Mouse (Mus musculus) left cerebral cortex, postnatal 25 days (tissue): Measurements from ENCODE around the gene Rbbp8nl. TPM values are rescaled to one million over a fixed set of nuclear protein-coding genes. Genes with fewer than 3 reads are reported as not detected.
"Not testable (repeated sequence)": the region's sequence is repeated elsewhere in the genome, so short reads cannot be mapped to it uniquely, and the experiment has no call there.

Source experiments
- DNase-seq, 2 experiments: peaks; one replicate each; pipeline ENCODE4 v3.0.0; 2022; ENCODE audit warnings: low spot score in 2 of 2, mixed read lengths in 1 of 2
- intact Hi-C: fragments of 180-260 bp; cut with DNase I; formaldehyde crosslinking; loops from one replicate; pipeline ENCODE4 v1.15.1; 2025
- total RNA-seq, 2 experiments: library from RNA; stranded (reverse); gene quantifications; 2 replicates each; pipeline ENCODE4 v1.2.3; 2021

Gene Rbbp8nl
- total RNA-seq, 2 experiments from 2014 or later, result not detected

- DNase-seq, result no peak
- intact Hi-C loops, result no loop called here
These were observed 28.8 kb downstream of the Rbbp8nl start for GRCm38 (mm10) chr2:180260610-180261480.

GRCm38 (mm10) chr2:180259826-180260609, 29.7 kb downstream of the Rbbp8nl start:
- intact Hi-C loops, result loop anchor here (10.0 kb wide), 2 partner anchors 185 to 345 kb away; partner anchors contain the start of gene Mtg2
- not testable (repeated sequence) for DNase-seq

- not testable (repeated sequence) for DNase-seq
- intact Hi-C loops, result loop anchor here (10.0 kb wide), 2 partner anchors 184 to 344 kb away; partner anchors contain the start of gene Mtg2
These were observed 30.7 kb downstream of the Rbbp8nl start for GRCm38 (mm10) chr2:180258951-180259484.

DNA sequence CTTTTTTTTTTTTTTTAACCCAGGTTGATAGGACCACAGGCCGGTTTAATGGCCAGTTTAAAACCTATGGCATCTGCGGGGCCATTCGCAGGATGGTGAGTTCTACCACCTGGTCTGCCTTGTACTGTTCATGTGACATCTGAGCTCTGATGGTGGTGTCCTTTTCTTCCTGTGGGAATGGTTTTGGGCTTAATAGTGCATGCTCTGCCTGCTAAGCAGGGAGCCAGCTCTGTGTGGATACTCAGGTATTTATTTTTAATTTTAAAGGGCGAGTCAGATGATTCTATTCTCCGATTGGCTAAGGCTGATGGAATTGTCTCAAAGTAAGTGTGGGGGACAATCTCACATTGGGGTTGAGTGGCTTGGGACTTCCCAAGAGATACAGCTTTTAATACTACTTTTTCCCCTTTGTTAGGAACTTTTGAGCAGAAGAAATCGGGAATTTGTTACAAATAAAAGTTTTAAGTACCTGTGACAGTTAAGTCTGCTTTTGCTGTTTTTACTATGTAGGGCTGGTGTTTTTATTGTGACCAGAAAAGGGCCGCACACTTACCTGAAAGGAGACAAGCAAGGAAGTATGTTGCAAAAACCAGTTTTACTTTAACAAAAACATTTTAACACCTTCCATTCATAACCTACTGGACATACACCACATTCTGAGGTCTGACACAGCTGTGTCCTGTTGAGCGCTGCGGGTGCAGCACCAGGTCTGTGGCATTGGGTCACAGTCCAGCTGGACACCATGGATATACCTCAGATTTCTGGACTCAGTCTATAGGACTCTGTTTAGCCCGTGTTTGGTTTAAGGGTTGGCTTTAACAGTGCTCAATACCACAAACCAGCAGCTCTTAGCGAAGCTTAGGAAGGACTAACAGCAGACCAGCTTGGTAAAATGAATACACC, 31.5 kb downstream of the Rbbp8nl start:
- intact Hi-C loops, result loop anchor here (1.0 to 10.0 kb wide), 3 partner anchors 87 to 343 kb away; partner anchors contain the start of genes Adrm1 and Mtg2
- no peak for DNase-seq

GRCm38 (mm10) chr2:180257001-180257521, 32.6 kb downstream of the Rbbp8nl start, which contains the start of gene Rps21:
Gene Rps21 (plus strand): TSS chr2:180257377.
- peak; percentile 95 to 100 for DNase-seq
- intact Hi-C loops, result loop anchor here (1.0 to 10.0 kb wide), 3 partner anchors 86 to 342 kb away; partner anchors contain the start of genes Adrm1 and Mtg2

DNA sequence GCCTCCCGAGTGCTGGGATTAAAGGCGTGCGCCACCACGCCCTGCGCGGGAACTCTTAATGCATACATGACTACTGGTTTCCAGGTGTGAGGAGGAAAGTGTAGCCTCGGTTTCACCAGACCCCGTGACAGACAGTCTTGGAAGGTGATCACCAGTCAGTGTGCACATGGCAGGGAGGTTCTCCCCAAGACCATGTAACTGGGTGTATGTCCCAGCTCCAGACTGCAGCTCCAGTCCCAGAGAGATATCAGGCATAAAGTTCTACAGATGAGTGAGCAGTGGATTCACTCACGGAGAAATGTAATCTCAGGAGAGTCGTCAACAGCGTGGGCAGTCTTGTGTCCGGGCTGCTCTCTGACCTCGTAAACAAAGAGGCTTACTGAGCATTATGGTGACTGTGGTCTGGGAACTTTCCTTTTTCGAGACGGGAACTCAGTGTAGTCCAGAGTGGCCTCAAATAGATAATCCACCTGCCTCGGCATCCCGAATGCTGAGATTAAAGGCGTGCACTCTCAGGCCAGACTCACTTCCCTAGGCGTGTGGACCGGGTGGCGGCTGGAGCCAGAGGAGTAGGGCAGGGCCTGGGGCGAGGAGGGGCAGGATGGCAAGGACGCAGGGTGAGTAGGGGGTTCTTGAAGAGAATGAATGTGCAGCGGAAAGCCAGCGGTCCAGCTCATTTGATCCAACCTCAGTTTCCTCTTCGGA, 33.2 kb downstream of the Rbbp8nl start:
- peak in 1 of 2 experiments; percentile 40 for DNase-seq
- intact Hi-C loops, result loop anchor here (10.0 kb wide), 2 partner anchors 182 to 342 kb away; partner anchors contain the start of gene Mtg2

DNA sequence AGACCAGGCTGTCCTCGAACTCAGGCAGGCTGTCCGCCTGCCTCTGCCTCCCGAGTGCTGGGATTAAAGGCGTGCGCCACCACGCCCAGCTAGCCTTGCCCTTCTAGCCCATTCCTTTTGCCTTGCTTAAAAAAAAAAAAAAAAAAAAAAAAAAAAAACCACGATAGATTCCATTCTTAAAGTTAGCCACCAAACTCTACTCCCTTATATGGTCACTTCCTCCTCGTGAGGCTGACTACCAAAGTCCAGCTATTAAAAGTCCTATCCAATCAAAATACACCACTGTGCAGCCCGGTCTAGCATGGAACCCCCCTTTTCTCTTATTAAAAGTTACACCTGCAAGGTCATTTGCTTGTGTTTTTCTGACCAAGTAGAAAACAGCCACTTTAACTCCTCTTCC, 34.0 kb downstream of the Rbbp8nl start:
- intact Hi-C loops, result loop anchor here (10.0 kb wide), 2 partner anchors 181 to 341 kb away; partner anchors contain the start of gene Mtg2
- no peak for DNase-seq

- intact Hi-C loops, result loop anchor here (10.0 kb wide), 2 partner anchors 180 to 340 kb away; partner anchors contain the start of gene Mtg2
- DNase-seq, result no peak
These were observed 35.1 kb downstream of the Rbbp8nl start for GRCm38 (mm10) chr2:180254436-180255209.

DNA sequence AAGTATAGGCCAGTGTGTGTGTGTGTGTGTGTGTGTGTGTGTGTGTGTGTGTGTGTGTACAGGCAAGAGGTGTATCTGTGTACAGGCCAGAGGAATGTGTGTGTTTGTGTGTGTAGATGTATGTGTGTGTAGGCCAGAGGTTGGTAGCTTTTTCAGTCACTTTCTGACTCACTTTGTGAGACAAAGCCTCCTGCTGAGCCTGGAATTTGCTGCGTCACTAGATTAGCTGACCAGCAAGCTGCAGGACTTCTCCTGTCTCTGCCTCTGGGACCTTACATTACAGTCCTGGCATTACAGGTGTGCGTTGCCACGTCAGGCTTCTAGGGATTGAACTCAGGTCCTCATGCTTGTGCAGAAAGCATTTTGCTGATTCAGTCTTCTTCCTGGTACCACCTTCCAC, 37.8 kb downstream of the Rbbp8nl start:
- intact Hi-C loops, result loop anchor here (1.0 to 10.0 kb wide), 4 partner anchors 44 to 337 kb away; partner anchors contain the start of gene Mtg2
- no peak for DNase-seq

DNA sequence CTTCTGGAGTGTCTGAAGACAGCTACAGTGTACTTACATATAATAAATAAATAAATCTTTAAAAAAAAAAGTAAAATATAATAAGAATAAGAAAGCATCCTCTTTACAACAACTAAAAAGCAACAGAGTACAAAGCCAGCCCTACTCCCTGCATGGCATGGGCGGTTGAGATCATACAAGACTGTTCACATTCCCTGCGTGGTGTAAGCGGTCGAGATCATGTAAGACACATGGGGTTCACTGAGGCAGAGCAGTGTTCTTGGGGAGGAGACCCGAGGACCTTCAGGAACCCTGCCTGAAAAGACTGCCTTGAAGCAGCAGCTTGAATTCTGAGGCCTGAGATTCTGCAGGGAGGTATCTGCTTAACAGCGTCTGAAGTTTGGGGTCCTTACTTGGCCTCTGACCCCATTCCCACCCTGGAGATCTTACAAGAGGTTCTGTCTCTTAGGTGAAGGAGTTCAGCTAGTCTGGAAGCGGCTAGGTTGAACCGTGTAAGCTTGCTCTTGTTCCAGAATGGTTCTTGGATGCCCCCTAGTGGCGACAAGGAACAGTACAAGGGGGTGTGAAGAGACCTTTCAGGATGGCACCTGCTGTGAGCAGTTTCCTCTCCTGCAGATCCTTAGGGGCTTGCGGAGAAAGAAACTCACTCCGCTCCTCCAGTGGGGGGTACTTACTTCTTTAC, 38.6 kb downstream of the Rbbp8nl start:
- intact Hi-C loops, result loop anchor here (1.0 to 10.0 kb wide), 4 partner anchors 43 to 336 kb away; partner anchors contain the start of gene Mtg2
- DNase-seq, result peak; percentile 80 to 87

- intact Hi-C loops, result no loop called here
- no peak for DNase-seq
These were observed 40.6 kb downstream of the Rbbp8nl start for GRCm38 (mm10) chr2:180248947-180249660.

DNA sequence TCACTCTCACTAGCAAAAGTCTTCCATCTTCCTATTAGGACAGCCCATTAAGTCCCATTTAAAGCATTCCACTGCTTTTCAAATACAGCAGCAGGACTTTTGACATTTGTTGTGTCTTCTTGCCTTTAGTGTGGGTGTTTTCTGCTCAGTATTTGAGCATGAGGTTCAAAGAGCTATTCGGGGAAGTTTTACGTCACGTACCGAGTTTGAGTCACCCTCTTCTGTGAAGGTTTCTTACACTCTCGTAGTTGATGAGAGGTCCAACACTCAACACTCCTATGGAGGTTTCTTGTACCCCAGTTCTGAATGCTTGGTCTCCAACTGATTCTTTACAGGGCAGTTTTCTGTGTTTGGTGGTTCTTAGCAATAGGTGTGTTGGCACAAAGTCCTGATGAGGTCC, 41.8 kb downstream of the Rbbp8nl start:
- intact Hi-C loops, result no loop called here
- no peak for DNase-seq

DNA sequence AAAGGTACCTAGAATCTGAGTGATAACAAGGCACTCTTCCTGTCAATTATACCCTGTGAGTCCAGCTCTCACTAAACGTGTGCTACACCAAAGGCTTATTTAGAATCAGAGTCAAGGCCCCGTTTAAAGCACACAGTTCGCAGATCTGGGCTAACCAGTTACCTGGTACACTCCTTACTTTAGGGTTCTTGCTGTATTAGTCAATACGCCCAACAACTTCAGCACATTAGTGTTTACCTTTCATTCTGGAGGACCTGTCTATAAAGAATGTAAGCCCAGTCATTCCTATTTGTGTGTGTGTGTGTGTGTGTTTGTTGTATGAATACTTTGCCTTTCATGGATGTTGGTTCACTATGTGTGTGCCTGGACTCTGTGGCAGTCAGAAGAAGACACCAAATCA, 46.6 kb downstream of the Rbbp8nl start:
- DNase-seq, result no peak
- intact Hi-C loops, result no loop called here

DNA sequence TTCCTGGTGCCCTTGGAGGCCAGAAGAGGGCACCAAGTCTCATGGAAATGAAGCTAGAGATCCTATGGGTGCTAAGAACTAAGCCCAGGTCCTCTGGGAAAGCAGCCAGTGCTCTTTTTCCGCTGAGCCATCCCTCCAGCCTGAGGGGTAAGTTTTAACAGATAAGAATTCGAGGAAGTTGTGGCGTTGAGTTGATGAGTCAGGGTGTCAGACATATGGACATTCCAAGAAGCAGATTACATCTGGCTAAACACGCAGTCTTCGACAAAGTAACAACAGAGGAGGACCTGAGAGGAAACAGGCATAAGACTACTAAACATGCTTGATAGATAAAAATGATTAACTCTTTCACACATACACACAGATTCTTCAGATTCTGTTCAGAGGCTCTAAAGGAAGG, 51.1 kb downstream of the Rbbp8nl start:
- DNase-seq, result no peak
- intact Hi-C loops, result no loop called here

GRCm38 (mm10) chr2:180237601-180238345, 51.9 kb downstream of the Rbbp8nl start:
- intact Hi-C loops, result no loop called here
- no peak for DNase-seq
